Mouse (Mus musculus) hindbrain, embryonic 12.5 days (tissue): ENCODE results near the gene Ammecr1. TPM values are rescaled to one million over a fixed set of nuclear protein-coding genes. Genes with fewer than 3 reads are reported as not detected.

Experiments used
- ATAC-seq: fragments of 200-750 bp; cut with Nextera tagmentation; 2 replicates; pipeline ENCODE4 v1.8.0; 2017; ENCODE audit warnings: moderate TSS enrichment; ENCODE audit not compliant: low FRiP score
- H3K27ac ChIP-seq: fragments of 300-500 bp; sonication (generic); 2 replicates; pipeline ENCODE4 v1.5.1; 2016; ENCODE audit warnings: mild to moderate bottlenecking
- H3K27me3 ChIP-seq: fragments of 300-500 bp; sonication (generic); 2 replicates; pipeline ENCODE4 v1.6.1; 2016; ENCODE audit warnings: mild to moderate bottlenecking
- H3K36me3 ChIP-seq: fragments of 300-500 bp; sonication (generic); 2 replicates; pipeline ENCODE4 v1.6.1; 2016; ENCODE audit warnings: mild to moderate bottlenecking
- H3K4me1 ChIP-seq: fragments of 300-500 bp; sonication (generic); 2 replicates; pipeline ENCODE4 v1.6.1; 2016
- H3K4me2 ChIP-seq: fragments of 300-500 bp; sonication (generic); replicated peaks from 2 replicates; pipeline ENCODE4 v1.6.1; 2016; ENCODE audit warnings: mild to moderate bottlenecking
- H3K4me3 ChIP-seq: fragments of 300-500 bp; sonication (generic); 2 replicates; pipeline ENCODE4 v1.5.1; 2016; ENCODE audit warnings: mild to moderate bottlenecking
- H3K9ac ChIP-seq: fragments of 300-500 bp; sonication (generic); 2 replicates; pipeline ENCODE4 v1.6.1; 2016; ENCODE audit warnings: mild to moderate bottlenecking, moderate library complexity
- H3K9me3 ChIP-seq: fragments of 300-500 bp; sonication (generic); replicated peaks from 2 replicates; pipeline ENCODE4 v1.6.1; 2016; ENCODE audit warnings: mild to moderate bottlenecking
- WGBS: fragments of 180-500 bp; shearing (Covaris S2); methylation state at CpG from one replicate; pipeline ENCODE4 v1.1.7; 2016; 5-methylcytosine and 5-hydroxymethylcytosine counted together
- polyA plus RNA-seq: library from polyadenylated mRNA; unstranded; fragments of >200 nt; fragmentation: Nextera tagmentation; extraction: Ambion mirVana; gene quantifications from 2 replicates; pipeline ENCODE4 v1.2.1, GENCODE M21; 2016

The Ammecr1 gene
- polyA plus RNA-seq, 1 experiment from 2014 or later: 9.6 TPM

DNA sequence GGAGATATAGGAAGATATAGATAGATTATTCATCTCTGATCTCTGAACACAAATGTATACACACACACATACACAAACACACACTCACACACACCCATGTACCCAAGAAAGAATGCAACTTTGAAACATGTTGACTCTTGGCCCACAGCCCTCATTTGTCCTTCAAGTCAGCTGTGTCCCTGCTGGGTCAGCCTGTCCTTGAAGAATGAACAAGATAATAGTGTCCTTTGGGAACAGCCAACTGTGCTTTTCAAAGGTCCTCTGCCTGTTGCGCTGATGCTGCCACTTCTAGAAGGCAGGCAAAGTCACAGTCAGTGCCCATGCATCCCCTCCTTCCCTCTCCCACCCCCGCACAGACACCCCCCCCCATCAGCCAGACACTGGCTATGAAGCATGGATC lies 127.7 kb downstream of the Ammecr1 start:
- H3K27ac ChIP-seq: no peak overlapping the region
- no peak overlapping the region for H3K4me2 ChIP-seq
- no peak for ATAC-seq
- no peaks in the 10 kb centered on the region for H3K4me1 ChIP-seq
- no peaks in the 10 kb centered on the region for H3K9me3 ChIP-seq
- whole genome bisulfite sequencing: 73% methylated on average over 2 of the region's 2 CpGs
- H3K9ac ChIP-seq: no peak overlapping the region
- no peak overlapping the region for H3K4me3 ChIP-seq
- H3K27me3 ChIP-seq: no peaks in the 10 kb centered on the region; the same call in 1 of the 2 replicates
- no peaks in the 10 kb centered on the region for H3K36me3 ChIP-seq

DNA sequence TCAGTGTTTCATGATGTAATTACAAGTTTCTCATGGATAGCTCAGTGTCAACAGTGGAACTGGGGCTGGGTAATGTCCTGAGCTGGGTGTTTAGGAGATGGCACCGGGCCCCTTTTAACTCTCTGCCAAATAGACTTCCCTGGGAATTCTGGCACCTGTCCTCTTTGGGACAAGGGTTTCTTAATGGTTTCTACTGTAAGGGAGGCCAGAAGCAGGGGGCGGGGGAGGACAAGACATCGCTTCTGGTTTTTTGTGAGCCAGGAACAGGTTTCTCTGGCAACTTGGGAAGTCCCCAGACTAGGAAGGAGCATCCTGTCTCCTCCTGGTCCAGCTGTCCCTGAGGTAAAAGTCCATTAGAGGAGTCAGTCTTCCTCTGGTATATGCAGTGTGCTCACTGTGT lies 129.2 kb downstream of the Ammecr1 start:
- H3K9ac ChIP-seq: no peak overlapping the region
- H3K9me3 ChIP-seq: no peaks in the 10 kb centered on the region
- 99% methylated on average over 3 of the region's 3 CpGs for WGBS
- H3K27me3 ChIP-seq: no peaks in the 10 kb centered on the region; the same call in none of the 2 replicates
- ATAC-seq: no peak
- H3K4me3 ChIP-seq: no peak overlapping the region
- H3K36me3 ChIP-seq: no peaks in the 10 kb centered on the region
- H3K4me2 ChIP-seq: no peak overlapping the region
- H3K27ac ChIP-seq: no peak overlapping the region
- no peaks in the 10 kb centered on the region for H3K4me1 ChIP-seq

DNA sequence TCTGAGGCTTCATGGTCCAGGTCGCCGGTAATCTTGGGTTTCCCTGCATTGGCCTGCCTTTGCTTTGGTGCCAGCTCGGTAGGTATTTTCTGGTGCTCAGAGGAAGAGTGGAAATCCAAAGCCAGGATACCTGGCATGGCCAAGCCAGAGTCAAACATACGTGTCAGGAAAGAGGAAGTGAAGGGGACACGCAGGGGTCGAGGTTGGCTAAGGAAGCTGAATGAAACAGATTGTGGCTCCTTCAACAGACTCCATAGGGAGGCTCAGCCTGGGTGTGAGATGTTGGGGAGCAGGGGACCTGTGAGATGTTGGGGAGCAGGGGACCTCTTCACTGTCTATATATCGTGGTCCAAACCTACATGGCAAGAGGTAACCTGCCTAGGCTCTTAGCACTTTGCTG lies 130.1 kb downstream of the Ammecr1 start:
- H3K4me2 ChIP-seq: no peak overlapping the region
- 88% methylated on average over 7 of the region's 7 CpGs for WGBS
- H3K9me3 ChIP-seq: no peaks in the 10 kb centered on the region
- no peak overlapping the region for H3K9ac ChIP-seq
- no peak overlapping the region for H3K4me3 ChIP-seq
- H3K27ac ChIP-seq: no peak overlapping the region
- H3K36me3 ChIP-seq: no peaks in the 10 kb centered on the region
- no peak for ATAC-seq
- H3K27me3 ChIP-seq: no peaks in the 10 kb centered on the region; the same call in none of the 2 replicates
- no peaks in the 10 kb centered on the region for H3K4me1 ChIP-seq

DNA sequence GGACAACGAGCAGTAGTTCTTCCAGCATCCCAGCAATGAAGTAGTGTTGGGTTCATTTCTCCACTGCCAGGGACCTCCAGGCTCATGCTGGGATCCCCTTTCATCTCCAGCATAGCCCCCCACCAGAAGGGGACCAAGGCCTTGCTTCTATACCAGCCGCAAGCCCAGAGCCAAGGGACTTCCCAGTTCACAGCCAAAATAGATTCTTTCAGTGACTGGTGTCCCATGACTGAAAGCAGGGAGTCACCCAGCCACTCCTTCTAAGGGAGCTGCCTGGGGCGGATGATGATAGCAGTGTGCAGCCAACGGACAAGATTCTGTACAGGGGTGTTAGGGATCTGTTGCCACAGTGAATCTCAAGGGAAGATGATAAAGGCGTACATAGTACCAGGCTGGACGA lies 131.7 kb downstream of the Ammecr1 start:
- H3K36me3 ChIP-seq: no peaks in the 10 kb centered on the region
- no peaks in the 10 kb centered on the region for H3K9me3 ChIP-seq
- no peaks in the 10 kb centered on the region; the same call in none of the 2 replicates for H3K27me3 ChIP-seq
- ATAC-seq: no peak
- H3K4me3 ChIP-seq: no peak overlapping the region
- H3K27ac ChIP-seq: no peak overlapping the region
- no peak overlapping the region for H3K9ac ChIP-seq
- 90% methylated on average over 6 of the region's 6 CpGs for WGBS
- no peak overlapping the region for H3K4me2 ChIP-seq
- no peaks in the 10 kb centered on the region for H3K4me1 ChIP-seq

DNA sequence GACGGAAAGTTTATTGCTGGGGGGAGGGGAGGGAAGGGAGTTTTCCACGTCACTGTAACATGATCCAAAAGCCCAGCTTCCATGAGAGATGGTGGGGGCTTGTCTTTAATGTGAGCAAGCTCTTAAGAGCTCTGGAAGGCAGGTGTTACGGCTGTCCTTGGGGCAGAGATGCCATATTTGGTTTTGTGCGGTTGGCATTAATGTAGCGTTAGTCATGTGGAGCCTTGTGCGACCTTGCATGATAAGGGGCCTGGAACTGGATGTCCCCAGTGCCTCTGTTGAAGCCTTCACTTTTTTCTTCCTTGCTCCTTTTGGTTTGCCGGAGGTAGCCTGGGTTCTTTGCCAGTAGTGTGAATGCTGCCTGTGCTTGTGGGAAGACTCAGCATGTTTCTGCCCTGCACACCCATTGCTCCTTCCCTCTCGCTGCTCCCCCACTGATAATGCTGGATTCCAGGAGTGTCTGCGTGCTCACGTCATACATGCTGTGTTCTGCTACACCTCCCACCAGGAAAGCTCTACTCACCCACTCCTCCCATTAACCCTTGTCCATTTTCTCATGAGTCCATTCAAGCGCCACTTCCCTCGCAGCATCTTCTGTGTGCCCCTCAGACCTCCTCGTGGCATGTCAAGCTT lies 133.2 kb downstream of the Ammecr1 start:
- no peaks in the 10 kb centered on the region for H3K9me3 ChIP-seq
- WGBS: 78% methylated on average over 13 of the region's 13 CpGs

DNA sequence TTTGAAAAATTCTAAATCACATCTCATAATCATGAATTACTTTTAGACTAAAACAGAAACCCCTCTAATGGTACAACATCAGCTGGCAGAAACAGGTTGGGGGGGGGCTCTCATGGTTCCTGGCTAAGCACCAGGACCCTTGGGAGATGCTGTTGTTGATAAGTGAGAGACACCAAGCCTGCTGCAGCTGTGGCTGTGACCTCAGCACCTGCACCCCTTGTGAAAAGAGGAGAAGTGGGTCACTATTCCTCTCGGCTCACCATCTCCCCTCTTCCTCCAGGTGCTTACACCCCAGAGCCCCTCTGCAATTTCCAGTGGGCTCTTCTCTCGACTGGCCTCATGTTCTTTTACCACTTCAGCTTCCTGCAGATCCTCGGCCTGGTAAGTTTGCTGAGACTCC lies 134.3 kb downstream of the Ammecr1 start:
- Histone ChIP-seq H3K4me3 (no peak overlapping the region), H3K36me3 (no peaks in the 10 kb centered on the region), H3K27ac (no peak overlapping the region), H3K27me3 (no peaks in the 10 kb centered on the region; the same call in 1 of the 2 replicates), H3K4me1 (no peaks in the 10 kb centered on the region), H3K9me3 (no peaks in the 10 kb centered on the region), H3K9ac (no peak overlapping the region), H3K4me2 (no peak overlapping the region)
- ATAC-seq: no peak
- WGBS: 63% methylated on average over 3 of the region's 3 CpGs

More for the DNA sequence above, 133.2 kb downstream of the Ammecr1 start:
- Histone ChIP-seq H3K36me3 (no peaks in the 10 kb centered on the region), H3K27ac (no peak overlapping the region), H3K4me3 (no peak overlapping the region), H3K27me3 (no peaks in the 10 kb centered on the region; the same call in 1 of the 2 replicates), H3K4me1 (no peaks in the 10 kb centered on the region), H3K9ac (no peak overlapping the region), H3K4me2 (no peak overlapping the region)
- no peak for ATAC-seq

DNA sequence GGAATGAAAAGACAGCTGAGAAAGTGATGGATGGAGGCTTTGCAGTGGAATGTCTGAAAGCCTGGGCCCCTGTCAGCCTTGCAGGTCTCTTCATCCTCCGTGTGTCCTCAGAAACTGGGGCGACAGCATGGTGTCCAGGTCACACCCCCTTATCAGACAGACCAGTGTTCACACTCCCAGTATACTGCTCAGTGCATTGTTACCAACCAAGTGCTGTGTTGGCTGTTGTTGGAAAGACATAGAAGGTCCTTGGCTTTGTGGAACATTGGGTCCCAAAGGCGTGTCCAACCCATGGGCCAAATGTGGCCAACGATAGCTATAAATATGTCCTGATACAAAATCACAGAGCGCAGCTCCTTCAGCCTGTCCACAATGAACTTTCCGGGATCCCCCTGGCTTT lies 136.0 kb downstream of the Ammecr1 start:
- no peaks in the 10 kb centered on the region for H3K36me3 ChIP-seq
- WGBS: 87% methylated on average over 6 of the region's 6 CpGs
- H3K27me3 ChIP-seq: peaks cover 3% of the 10 kb centered on the region
- H3K27ac ChIP-seq: no peak overlapping the region
- H3K4me3 ChIP-seq: no peak overlapping the region
- H3K9me3 ChIP-seq: no peaks in the 10 kb centered on the region
- H3K9ac ChIP-seq: no peak overlapping the region
- ATAC-seq: no peak
- no peaks in the 10 kb centered on the region for H3K4me1 ChIP-seq
- H3K4me2 ChIP-seq: no peak overlapping the region

DNA sequence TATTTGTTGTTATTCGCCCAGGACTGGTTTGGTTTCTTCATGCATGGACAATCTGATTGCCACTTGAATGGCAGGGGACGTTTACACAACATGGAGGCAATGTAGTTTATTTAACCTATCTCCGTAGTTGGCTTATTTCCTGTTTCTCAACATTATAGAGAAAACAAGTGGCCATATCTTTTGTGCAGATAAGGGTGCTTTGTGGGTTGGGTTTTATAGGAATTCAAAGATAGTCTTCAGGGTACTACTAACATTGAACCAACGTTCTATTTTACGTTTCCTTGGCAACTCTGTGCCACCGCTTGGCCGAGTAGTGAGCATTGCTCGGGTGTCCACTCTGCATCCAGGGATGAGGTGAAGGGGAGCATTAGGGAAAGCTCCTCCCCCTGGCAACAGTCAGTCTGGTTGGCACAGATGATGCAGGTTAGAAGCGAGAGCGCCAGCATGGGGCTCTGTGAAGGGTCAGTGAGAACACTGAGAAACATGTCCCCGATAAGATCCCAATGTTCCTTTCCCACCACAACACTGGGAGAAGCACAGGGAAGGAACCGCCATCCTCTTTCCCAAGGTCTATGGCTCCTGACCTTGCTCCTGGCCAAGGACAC lies 136.6 kb downstream of the Ammecr1 start:
- no peak overlapping the region for H3K4me2 ChIP-seq
- ATAC-seq: no peak
- H3K9ac ChIP-seq: no peak overlapping the region
- H3K9me3 ChIP-seq: no peaks in the 10 kb centered on the region
- H3K27me3 ChIP-seq: peaks cover 3% of the 10 kb centered on the region
- H3K36me3 ChIP-seq: no peaks in the 10 kb centered on the region
- H3K4me3 ChIP-seq: no peak overlapping the region
- no peaks in the 10 kb centered on the region for H3K4me1 ChIP-seq
- no peak overlapping the region for H3K27ac ChIP-seq
- 80% methylated on average over 12 of the region's 12 CpGs for WGBS

DNA sequence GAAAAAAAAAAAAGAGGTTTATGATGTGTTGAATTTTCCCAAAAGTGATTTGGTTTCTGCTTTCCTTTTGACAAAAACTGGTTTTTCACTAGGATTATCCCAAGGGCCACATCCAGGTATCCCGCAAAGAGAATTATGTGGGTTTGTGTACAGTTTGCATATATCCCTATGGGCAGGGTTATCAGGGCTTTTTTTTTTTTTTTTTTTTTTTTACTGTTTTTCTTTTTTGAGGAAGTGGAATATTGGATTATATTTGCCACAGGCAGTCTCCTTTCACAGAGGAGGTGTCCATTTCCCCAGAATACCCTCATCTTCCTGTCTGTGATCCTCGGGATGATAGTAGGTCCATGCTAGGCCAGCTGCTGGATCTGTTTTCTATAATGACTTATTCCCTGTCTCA lies 137.3 kb downstream of the Ammecr1 start:
- H3K4me2 ChIP-seq: no peak overlapping the region
- H3K9me3 ChIP-seq: no peaks in the 10 kb centered on the region
- H3K4me1 ChIP-seq: no peaks in the 10 kb centered on the region
- H3K9ac ChIP-seq: no peak overlapping the region
- no peak for ATAC-seq
- H3K27me3 ChIP-seq: peaks cover 3% of the 10 kb centered on the region
- H3K27ac ChIP-seq: no peak overlapping the region
- 75% methylated on average over 2 of the region's 2 CpGs for WGBS
- H3K4me3 ChIP-seq: no peak overlapping the region
- no peaks in the 10 kb centered on the region for H3K36me3 ChIP-seq

DNA sequence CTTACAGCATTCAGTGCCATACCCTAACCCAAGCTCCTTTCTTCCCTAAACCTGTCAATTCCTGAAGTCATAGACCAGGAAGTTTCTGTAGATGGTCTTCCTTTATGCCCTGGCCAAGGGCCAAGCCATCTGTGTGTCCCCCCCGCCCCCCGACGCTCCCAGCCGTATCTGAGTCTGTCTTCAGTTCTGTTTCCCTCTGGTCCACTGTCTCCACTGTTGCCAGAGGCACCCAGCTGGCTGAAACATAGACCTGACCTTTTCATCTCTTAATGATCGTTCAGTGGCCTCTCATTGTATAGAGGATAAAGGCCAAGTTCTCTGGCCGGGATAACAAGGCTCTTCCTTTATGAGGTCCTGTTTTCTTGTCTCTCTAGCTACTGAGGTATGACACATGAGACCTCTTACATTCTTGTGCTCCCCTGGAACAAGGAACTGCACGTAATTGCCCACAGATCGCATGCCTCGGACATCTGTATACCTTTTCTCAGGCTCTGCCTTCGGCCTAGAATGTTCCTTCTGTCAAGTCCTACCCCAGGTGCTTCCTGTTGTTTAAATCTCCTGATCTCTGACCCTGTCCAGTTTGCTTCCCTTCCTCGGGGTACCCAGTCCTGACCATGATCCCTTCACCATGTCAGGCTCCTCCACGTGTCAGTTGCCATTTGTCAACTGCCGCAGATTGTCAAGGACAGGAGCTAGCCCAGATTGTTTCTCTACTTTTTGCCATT lies 138.2 kb downstream of the Ammecr1 start:
- WGBS: 51% methylated on average over 13 of the region's 13 CpGs
- Histone ChIP-seq H3K4me2 (no peak overlapping the region), H3K4me1 (no peaks in the 10 kb centered on the region), H3K27ac (no peak overlapping the region), H3K27me3 (peaks cover 3% of the 10 kb centered on the region), H3K9ac (no peak overlapping the region), H3K4me3 (no peak overlapping the region), H3K36me3 (no peaks in the 10 kb centered on the region), H3K9me3 (no peaks in the 10 kb centered on the region)
- no peak for ATAC-seq

DNA sequence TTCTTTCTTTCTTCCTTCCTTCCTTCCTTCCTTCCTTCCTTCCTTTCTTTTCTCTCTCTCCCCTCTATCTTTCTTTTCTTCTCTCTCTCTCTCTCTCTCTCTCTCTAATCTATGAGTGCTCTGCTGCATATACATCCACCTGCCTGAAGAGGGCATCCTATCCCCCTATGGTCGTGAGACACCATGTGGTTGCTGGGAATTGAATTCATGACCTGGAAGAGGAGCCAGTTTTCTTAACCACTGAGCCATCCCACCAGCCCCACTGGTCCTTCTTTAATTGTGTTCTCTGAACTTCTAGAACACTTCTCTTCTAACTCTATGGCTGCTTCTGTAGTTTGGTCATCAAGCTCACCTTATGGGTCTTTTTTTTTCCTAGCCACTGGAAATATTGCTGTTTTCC lies 138.9 kb downstream of the Ammecr1 start:
- 65% methylated on average over 1 of the region's 1 CpGs for WGBS
- Histone ChIP-seq H3K9ac (no peak overlapping the region), H3K9me3 (no peaks in the 10 kb centered on the region), H3K4me1 (no peaks in the 10 kb centered on the region), H3K36me3 (no peaks in the 10 kb centered on the region), H3K27me3 (peaks cover 3% of the 10 kb centered on the region), H3K4me2 (no peak overlapping the region), H3K4me3 (no peak overlapping the region), H3K27ac (no peak overlapping the region)
- no peak for ATAC-seq

DNA sequence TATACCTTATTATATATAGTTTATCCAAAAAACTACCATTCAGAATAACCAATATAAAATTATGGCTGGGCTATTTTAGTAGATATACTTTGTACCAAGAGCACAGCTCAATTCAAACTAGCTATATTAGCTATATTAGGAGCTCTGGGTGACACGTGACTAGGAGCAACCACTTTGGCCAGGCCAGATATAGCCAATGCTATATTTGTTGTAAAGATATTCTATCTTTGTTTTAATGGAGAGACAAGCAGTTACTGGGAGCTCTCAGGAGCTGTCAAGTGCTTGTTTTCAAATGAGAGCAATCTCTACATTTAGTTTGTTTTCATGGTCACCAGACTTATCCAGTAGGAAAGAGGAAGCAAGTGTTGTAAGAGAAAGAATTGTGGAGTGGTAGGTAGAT lies 141.2 kb downstream of the Ammecr1 start:
- no peak for ATAC-seq
- 86% methylated on average over 1 of the region's 1 CpGs for WGBS

More for the DNA sequence above, 141.2 kb downstream of the Ammecr1 start:
- no peak overlapping the region for H3K4me2 ChIP-seq
- no peak overlapping the region for H3K9ac ChIP-seq
- H3K36me3 ChIP-seq: no peaks in the 10 kb centered on the region
- H3K9me3 ChIP-seq: no peaks in the 10 kb centered on the region
- no peak overlapping the region for H3K27ac ChIP-seq
- H3K27me3 ChIP-seq: peaks cover 3% of the 10 kb centered on the region; the same call in 1 of the 2 replicates
- H3K4me3 ChIP-seq: no peak overlapping the region
- H3K4me1 ChIP-seq: no peaks in the 10 kb centered on the region
